Mouse (Mus musculus) embryonic facial prominence, embryonic 11.5 days (tissue): ENCODE measurements around the gene Ddx54. TPM values are rescaled to one million over a fixed set of nuclear protein-coding genes. Genes with fewer than 3 reads are reported as not detected.

ENCODE experiments used
- ATAC-seq: fragments of 200-750 bp; cut with Nextera tagmentation; replicated peaks from 2 replicates; pipeline ENCODE4 v1.8.0; 2017; ENCODE audit warnings: low read depth; ENCODE audit not compliant: insufficient number of reproducible peaks, low FRiP score, low TSS enrichment
- DNase-seq: peaks from one replicate; pipeline ENCODE4 v3.0.0-alpha.2; 2015; ENCODE audit warnings: low spot score
- H3K27ac ChIP-seq: fragments of 300-500 bp; sonication (generic); replicated peaks from 2 replicates; pipeline ENCODE4 v1.5.1; 2014; ENCODE audit warnings: mild to moderate bottlenecking, low read depth, low read length, control low read depth
- H3K27me3 ChIP-seq: fragments of 300-500 bp; sonication (generic); 2 replicates; pipeline ENCODE4 v1.6.1; 2014; ENCODE audit warnings: mild to moderate bottlenecking, low read length, moderate library complexity, mixed read lengths; ENCODE audit not compliant: control insufficient read depth, insufficient read depth
- H3K36me3 ChIP-seq: fragments of 300-500 bp; sonication (generic); replicated peaks from 2 replicates; pipeline ENCODE4 v1.6.1; 2014; ENCODE audit warnings: low read depth, mild to moderate bottlenecking, low read length, moderate library complexity, mixed read lengths; ENCODE audit not compliant: control insufficient read depth, insufficient read depth
- H3K4me1 ChIP-seq: fragments of 300-500 bp; sonication (generic); 2 replicates; pipeline ENCODE4 v1.6.1; 2014; ENCODE audit warnings: low read length, mixed read lengths; ENCODE audit not compliant: control insufficient read depth, insufficient read depth
- H3K4me2 ChIP-seq: fragments of 300-500 bp; sonication (generic); 2 replicates; pipeline ENCODE4 v1.6.1; 2014; ENCODE audit warnings: low read depth, mild to moderate bottlenecking, control low read depth, low read length, moderate library complexity
- H3K4me3 ChIP-seq: fragments of 300-500 bp; sonication (generic); 2 replicates; pipeline ENCODE4 v1.5.1; 2014; ENCODE audit warnings: low read depth, low read length, control low read depth
- H3K9ac ChIP-seq: fragments of 300-500 bp; sonication (generic); replicated peaks from 2 replicates; pipeline ENCODE4 v1.6.1; 2014; ENCODE audit warnings: mild to moderate bottlenecking, control low read depth, low read length
- H3K9me3 ChIP-seq: fragments of 300-500 bp; sonication (generic); replicated peaks from 2 replicates; pipeline ENCODE4 v1.6.1; 2016; ENCODE audit warnings: mild to moderate bottlenecking, low read length, inconsistent platforms, mixed read lengths; ENCODE audit not compliant: control insufficient read depth
- whole genome bisulfite sequencing: fragments of 180-500 bp; shearing (Covaris S2); extraction: QIAGEN DNeasy Blood & Tissue Kit; methylation state at CpG from one replicate; pipeline ENCODE4 v1.1.7; 2014; 5-methylcytosine and 5-hydroxymethylcytosine counted together
- polyA plus RNA-seq: library from polyadenylated mRNA; unstranded; fragments of >200 nt; fragmentation: Nextera tagmentation; extraction: Ambion mirVana; gene quantifications from 2 replicates; pipeline ENCODE4 v1.2.1, GENCODE M21; 2014

Ddx54 gene
- polyA plus RNA-seq = 28.9 and 29.7 TPM in 2 replicates

DNA sequence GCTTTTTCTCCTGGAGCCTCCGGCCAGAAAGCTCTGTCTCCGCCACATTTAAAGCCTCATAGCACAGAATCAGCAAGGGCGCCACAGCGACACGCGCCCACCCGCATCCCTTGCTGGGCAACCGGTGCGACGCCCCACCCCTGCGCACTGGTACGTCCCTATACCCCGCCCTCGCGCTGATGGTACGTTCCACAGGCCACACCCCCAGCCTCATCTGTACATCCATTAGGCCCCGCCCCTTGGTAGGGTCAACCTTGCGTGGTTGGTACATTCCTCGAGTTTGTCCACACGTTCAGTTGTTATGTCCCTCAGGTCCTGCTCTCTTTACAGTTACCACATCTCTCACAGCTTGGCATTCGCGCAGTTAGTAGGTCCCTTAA, at the start of gene Ddx54, which contains the start of gene Rita1:
Gene Ddx54 (plus strand): TSS at position 298 of the 380 bp plus-strand sequence.
Gene Rita1 (minus strand): TSS at position 148 of the 380 bp plus-strand sequence.
- under 1% methylated on average over 22 of the region's 22 CpGs for WGBS
- H3K9ac ChIP-seq = peak within 1 kb of the TSS; percentile 67
- ATAC-seq (peak; percentile 76), DNase-seq (peak; percentile 96)
- peak within 1 kb of the TSS; percentile 1; the same call in 1 of the 2 replicates for H3K27ac ChIP-seq
- H3K4me1 ChIP-seq = peaks cover 3% of the 10 kb centered on the region
- H3K4me3 ChIP-seq = peak within 1 kb of the TSS; percentile 75
- H3K9me3 ChIP-seq = no peaks in the 10 kb centered on the region
- no peaks in the 10 kb centered on the region for H3K27me3 ChIP-seq
- H3K4me2 ChIP-seq = peak within 1 kb of the TSS; percentile 79
- no peaks in the 10 kb centered on the region; the same call in none of the 2 replicates for H3K36me3 ChIP-seq

DNA sequence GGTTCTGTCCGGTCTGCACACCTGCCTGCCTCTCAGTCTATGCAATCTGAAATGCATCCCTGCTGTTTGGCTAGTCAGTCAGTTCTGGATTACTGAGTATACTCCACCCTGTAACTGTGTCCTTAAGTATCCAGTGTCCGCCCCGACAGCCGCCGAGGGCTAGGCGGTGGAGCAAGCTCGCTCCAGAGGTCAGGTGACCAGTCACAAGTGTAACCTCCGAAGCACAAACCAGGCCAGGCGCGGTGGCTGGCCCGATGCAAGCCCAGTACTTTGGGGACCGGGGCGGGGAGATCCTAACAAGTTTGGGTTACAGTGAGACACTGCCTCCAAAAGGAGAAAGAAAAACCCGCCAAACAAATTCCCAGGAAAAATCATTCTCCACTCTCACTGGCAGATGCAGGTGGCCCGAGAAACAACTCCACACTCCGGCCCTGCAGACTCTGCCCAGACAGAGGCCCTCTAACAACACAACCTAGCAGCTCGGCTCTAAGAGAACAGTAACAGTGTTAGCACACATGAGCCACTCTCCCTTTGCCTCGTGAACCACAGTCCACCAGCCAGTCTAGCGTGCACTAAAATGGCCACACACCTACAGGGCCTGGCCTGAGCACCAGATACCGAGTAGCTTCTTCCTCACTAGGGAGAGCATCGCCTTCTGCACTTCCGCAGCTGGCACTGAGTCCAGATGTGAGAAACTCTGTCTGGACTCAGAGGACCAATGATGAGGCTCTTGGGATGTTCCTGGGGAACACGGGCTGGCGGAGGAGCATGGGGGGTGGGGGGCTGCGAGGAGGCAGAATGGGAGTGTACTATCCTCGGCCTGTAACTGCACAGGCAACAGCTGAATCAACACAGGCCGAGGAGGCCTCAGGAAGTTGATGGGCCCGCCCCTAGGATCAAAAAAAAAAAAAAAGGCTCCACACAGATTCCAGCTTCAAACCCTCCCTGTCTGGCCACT, 49.3 kb upstream of the Ddx54 start:
- Histone ChIP-seq H3K4me3 (no peak overlapping the region), H3K4me2 (no peak overlapping the region; the same call in 1 of the 2 replicates), H3K36me3 (no peaks in the 10 kb centered on the region), H3K9ac (peak overlapping the region; percentile 28; the same call in 1 of the 2 replicates), H3K27ac (peak overlapping the region; percentile 83), H3K27me3 (no peaks in the 10 kb centered on the region; the same call in 1 of the 2 replicates), H3K9me3 (no peaks in the 10 kb centered on the region), H3K4me1 (peaks cover 35% of the 10 kb centered on the region)
- DNase-seq (peak; percentile 77), ATAC-seq (peak; percentile 67)
- 34% methylated on average over 28 of the region's 28 CpGs for WGBS

DNA sequence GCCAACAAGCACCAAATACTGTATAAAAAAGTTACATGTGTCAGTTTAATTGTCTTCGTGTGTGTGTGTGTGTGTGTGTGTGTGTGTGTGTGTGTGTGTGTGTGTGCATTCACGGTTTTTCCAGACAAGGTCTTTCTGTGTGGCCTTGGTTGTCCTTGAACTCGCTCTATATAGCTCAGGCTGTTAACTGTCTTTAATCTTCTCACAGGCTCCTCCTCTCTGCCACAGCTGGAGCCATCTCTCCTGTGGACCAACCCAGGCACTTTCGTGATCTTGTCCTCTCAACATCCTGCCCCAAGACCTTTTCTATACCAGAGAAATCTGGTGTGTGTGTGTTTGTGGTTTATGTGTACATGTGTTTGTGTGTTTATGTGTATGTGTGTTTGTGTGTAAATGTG, 48.6 kb upstream of the Ddx54 start:
- Histone ChIP-seq H3K9ac (no peak overlapping the region), H3K27me3 (no peaks in the 10 kb centered on the region; the same call in 1 of the 2 replicates), H3K4me3 (no peak overlapping the region), H3K4me2 (no peak overlapping the region), H3K27ac (peak overlapping the region; percentile 83; the same call in 1 of the 2 replicates), H3K9me3 (no peaks in the 10 kb centered on the region), H3K36me3 (no peaks in the 10 kb centered on the region), H3K4me1 (peaks cover 38% of the 10 kb centered on the region)
- DNase-seq = no peak
- 44% methylated on average over 4 of the region's 4 CpGs for WGBS
- no peak for ATAC-seq

DNA sequence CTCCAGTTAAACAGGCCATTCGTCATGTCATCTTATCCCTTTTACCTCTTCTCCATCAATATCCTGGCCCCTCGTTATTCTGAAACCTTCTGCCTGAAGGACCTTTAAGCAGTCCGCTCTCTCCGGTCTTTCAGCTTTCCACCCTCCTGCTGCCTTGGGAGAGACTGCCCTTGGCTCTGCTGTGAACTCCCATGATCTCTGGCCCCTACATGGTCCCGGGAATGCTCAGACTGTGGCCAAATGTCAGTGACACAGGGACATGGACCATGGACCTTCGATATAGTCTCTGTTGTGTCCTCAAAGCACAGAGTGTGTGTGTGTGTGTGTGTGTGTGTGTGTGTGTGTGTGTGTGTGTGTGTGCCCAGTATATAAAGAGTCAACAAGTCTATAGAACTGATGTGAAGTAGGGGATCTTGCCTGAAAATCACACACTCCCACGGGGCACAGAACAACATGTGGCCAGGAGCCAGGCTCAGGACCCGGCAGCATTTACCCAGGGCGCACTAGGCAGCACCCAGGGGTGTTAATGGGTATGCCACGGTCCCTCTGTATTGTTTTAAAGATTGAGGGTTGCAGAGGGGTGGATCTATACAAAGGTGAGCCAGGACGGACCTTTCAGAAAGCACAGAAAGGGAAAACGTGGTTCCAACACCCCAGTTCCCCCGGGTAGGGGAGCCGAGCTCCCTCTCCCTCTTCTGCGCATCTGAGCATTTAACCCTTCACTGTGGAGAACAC, 47.2 kb upstream of the Ddx54 start:
- no peak overlapping the region for H3K4me2 ChIP-seq
- DNase-seq (no peak), ATAC-seq (no peak)
- H3K27ac ChIP-seq = peak overlapping the region; percentile 75
- peaks cover 35% of the 10 kb centered on the region for H3K4me1 ChIP-seq
- H3K9ac ChIP-seq = 0 out of 2 replicates have a peak overlapping the region, but pooled peaks have one; percentile 22
- no peaks in the 10 kb centered on the region; the same call in 1 of the 2 replicates for H3K27me3 ChIP-seq
- H3K9me3 ChIP-seq = no peaks in the 10 kb centered on the region
- no peaks in the 10 kb centered on the region for H3K36me3 ChIP-seq
- 40% methylated on average over 15 of the region's 15 CpGs for WGBS
- H3K4me3 ChIP-seq = no peak overlapping the region

DNA sequence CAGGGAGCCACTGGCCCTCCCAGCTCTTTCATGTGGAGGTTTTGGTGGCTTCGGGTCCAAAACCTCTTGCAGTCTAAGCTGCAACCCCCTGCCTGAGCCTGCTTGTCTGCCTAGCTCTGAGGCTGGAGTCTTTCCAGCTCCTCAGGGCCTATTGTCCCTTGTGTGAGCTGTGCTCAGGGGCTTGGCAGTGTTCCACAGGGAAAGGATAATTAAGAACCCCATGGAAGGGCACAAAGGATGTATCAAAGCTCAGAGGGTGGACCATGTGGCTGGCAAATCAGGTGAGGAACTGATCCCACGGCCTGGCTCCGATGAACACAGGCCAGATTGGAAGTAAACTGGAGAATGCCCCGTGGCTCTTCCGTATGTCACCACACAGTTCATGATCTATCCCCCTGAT, 46.4 kb upstream of the Ddx54 start:
- peak overlapping the region; percentile 22; the same call in 1 of the 2 replicates for H3K9ac ChIP-seq
- no peaks in the 10 kb centered on the region for H3K9me3 ChIP-seq
- H3K36me3 ChIP-seq = no peaks in the 10 kb centered on the region
- no peak overlapping the region for H3K4me2 ChIP-seq
- WGBS = 58% methylated on average over 5 of the region's 5 CpGs
- H3K4me3 ChIP-seq = no peak overlapping the region
- H3K27me3 ChIP-seq = no peaks in the 10 kb centered on the region; the same call in 1 of the 2 replicates
- DNase-seq = no peak
- H3K27ac ChIP-seq = peak overlapping the region; percentile 75
- H3K4me1 ChIP-seq = peaks cover 31% of the 10 kb centered on the region
- no peak for ATAC-seq

DNA sequence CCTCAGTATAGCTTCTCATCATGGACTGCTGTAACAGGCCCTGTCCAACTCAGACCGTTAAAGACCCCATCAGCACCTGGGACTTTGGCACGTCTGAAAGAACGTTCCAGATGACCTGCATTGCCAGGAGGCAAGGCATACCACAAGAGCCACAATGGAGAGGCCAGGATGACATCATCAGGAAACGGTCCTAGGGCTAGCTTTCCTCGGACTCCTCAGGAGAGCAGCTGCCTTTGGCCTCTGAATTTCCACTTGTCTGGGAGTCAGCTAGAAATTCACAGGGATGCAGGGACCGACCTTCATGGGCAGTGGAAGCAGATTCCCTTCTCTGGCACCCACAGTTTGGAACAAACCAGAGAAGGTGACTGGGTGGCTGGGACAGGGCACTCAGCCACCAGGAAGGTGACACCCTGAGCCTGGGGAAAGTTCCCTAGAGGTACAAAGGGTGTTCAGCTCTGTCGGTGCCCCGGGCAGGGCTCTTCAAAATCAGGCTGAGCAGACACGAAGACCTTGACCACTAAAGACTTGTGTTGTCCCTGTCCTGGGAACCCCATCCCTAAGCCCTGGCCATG, 45.8 kb upstream of the Ddx54 start:
- 45% methylated on average over 9 of the region's 9 CpGs for WGBS

GRCm38 (mm10) chr5:120567253-120567701, 45.3 kb upstream of the Ddx54 start:
- peak overlapping the region; percentile 21; the same call in 1 of the 2 replicates for H3K4me2 ChIP-seq
- H3K9me3 ChIP-seq = no peaks in the 10 kb centered on the region
- no peaks in the 10 kb centered on the region; the same call in 1 of the 2 replicates for H3K27me3 ChIP-seq
- H3K4me3 ChIP-seq = no peak overlapping the region
- WGBS = 8% methylated on average over 21 of the region's 21 CpGs
- ATAC-seq (peak; percentile 46; the same call in 1 of the 2 replicates), DNase-seq (peak; percentile 80)
- H3K27ac ChIP-seq = peak overlapping the region; percentile 82
- H3K36me3 ChIP-seq = no peaks in the 10 kb centered on the region
- peak overlapping the region; percentile 37 for H3K9ac ChIP-seq
- peaks cover 30% of the 10 kb centered on the region for H3K4me1 ChIP-seq

More for the DNA sequence above, 45.8 kb upstream of the Ddx54 start:
- Histone ChIP-seq H3K27me3 (no peaks in the 10 kb centered on the region; the same call in 1 of the 2 replicates), H3K4me2 (no peak overlapping the region), H3K4me1 (peaks cover 30% of the 10 kb centered on the region), H3K9me3 (no peaks in the 10 kb centered on the region), H3K36me3 (no peaks in the 10 kb centered on the region), H3K4me3 (no peak overlapping the region), H3K9ac (no peak overlapping the region; the same call in 1 of the 2 replicates), H3K27ac (peak overlapping the region; percentile 82)
- no peak for DNase-seq
- no peak for ATAC-seq
